Mouse (Mus musculus): ENCODE measurements around the gene Clock. TPM values are rescaled to one million over a fixed set of nuclear protein-coding genes. Genes with fewer than 3 reads are reported as not detected.

The Clock gene
- polyA plus RNA-seq, 1 experiment, result 16.3 TPM

GRCm38 (mm10) chr5:76179171-76179570 is 125.4 kb downstream of the Clock start:
- TF ChIP-seq CTCF (IDR thresholded peaks at IDR 0.05; ENCODE audit: borderline replicate concordance, extremely low read depth, insufficient read depth, insufficient read length) (no peak), POLR2A (IDR thresholded peaks at IDR 0.05; ENCODE audit: borderline replicate concordance, extremely low read depth, insufficient read depth, insufficient read length, poor library complexity, severe bottlenecking) (no peak)
- no peak for DNase-seq (ENCODE audit: low read depth)

GRCm38 (mm10) chr5:76177664-76178063 is 126.9 kb downstream of the Clock start:
- TF ChIP-seq POLR2A (IDR thresholded peaks at IDR 0.05; ENCODE audit: borderline replicate concordance, extremely low read depth, insufficient read depth, insufficient read length, poor library complexity, severe bottlenecking), result no peak
- no peak for TF ChIP-seq CTCF (IDR thresholded peaks at IDR 0.05; ENCODE audit: borderline replicate concordance, extremely low read depth, insufficient read depth, insufficient read length)

GRCm38 (mm10) chr5:76176841-76177240 is 127.8 kb downstream of the Clock start:
- TF ChIP-seq CTCF (IDR thresholded peaks at IDR 0.05; ENCODE audit: borderline replicate concordance, extremely low read depth, insufficient read depth, insufficient read length), result no peak
- no peak for TF ChIP-seq POLR2A (IDR thresholded peaks at IDR 0.05; ENCODE audit: borderline replicate concordance, extremely low read depth, insufficient read depth, insufficient read length, poor library complexity, severe bottlenecking)
- no peak for DNase-seq (ENCODE audit: low read depth)

More at GRCm38 (mm10) chr5:76177664-76178063, 126.9 kb downstream of the Clock start:
- DNase-seq (ENCODE audit: low read depth), result no peak

- no peak for TF ChIP-seq CTCF (IDR thresholded peaks at IDR 0.05; ENCODE audit: borderline replicate concordance, extremely low read depth, insufficient read depth, insufficient read length)
- no peak for TF ChIP-seq POLR2A (IDR thresholded peaks at IDR 0.05; ENCODE audit: borderline replicate concordance, extremely low read depth, insufficient read depth, insufficient read length, poor library complexity, severe bottlenecking)
- no peak for DNase-seq (ENCODE audit: low read depth)
Measured at GRCm38 (mm10) chr5:76176411-76176810, 128.2 kb downstream of the Clock start.

- TF ChIP-seq POLR2A (IDR thresholded peaks at IDR 0.05; ENCODE audit: borderline replicate concordance, extremely low read depth, insufficient read depth, insufficient read length, poor library complexity, severe bottlenecking), result no peak
- TF ChIP-seq CTCF (IDR thresholded peaks at IDR 0.05; ENCODE audit: borderline replicate concordance, extremely low read depth, insufficient read depth, insufficient read length), result no peak
Measured at GRCm38 (mm10) chr5:76175051-76175450, 129.5 kb downstream of the Clock start.

GRCm38 (mm10) chr5:76171039-76171438 is 133.6 kb downstream of the Clock start:
- DNase-seq (ENCODE audit: low read depth), result no peak
- TF ChIP-seq POLR2A (IDR thresholded peaks at IDR 0.05; ENCODE audit: borderline replicate concordance, extremely low read depth, insufficient read depth, insufficient read length, poor library complexity, severe bottlenecking) (no peak), CTCF (IDR thresholded peaks at IDR 0.05; ENCODE audit: borderline replicate concordance, extremely low read depth, insufficient read depth, insufficient read length) (no peak)

More at GRCm38 (mm10) chr5:76175051-76175450, 129.5 kb downstream of the Clock start:
- DNase-seq (ENCODE audit: low read depth), result no peak

- no peak for TF ChIP-seq CTCF (IDR thresholded peaks at IDR 0.05; ENCODE audit: borderline replicate concordance, extremely low read depth, insufficient read depth, insufficient read length)
- TF ChIP-seq POLR2A (IDR thresholded peaks at IDR 0.05; ENCODE audit: borderline replicate concordance, extremely low read depth, insufficient read depth, insufficient read length, poor library complexity, severe bottlenecking), result no peak
- no peak for DNase-seq (ENCODE audit: low read depth)
Measured at GRCm38 (mm10) chr5:76170522-76170921, 134.1 kb downstream of the Clock start.

- TF ChIP-seq POLR2A (IDR thresholded peaks at IDR 0.05; ENCODE audit: borderline replicate concordance, extremely low read depth, insufficient read depth, insufficient read length, poor library complexity, severe bottlenecking), result no peak
- TF ChIP-seq CTCF (IDR thresholded peaks at IDR 0.05; ENCODE audit: borderline replicate concordance, extremely low read depth, insufficient read depth, insufficient read length), result no peak
- no peak for DNase-seq (ENCODE audit: low read depth)
Measured at GRCm38 (mm10) chr5:76164827-76165226, 139.8 kb downstream of the Clock start.

- DNase-seq (ENCODE audit: low read depth), result no peak
- TF ChIP-seq POLR2A (IDR thresholded peaks at IDR 0.05; ENCODE audit: borderline replicate concordance, extremely low read depth, insufficient read depth, insufficient read length, poor library complexity, severe bottlenecking) (no peak), CTCF (IDR thresholded peaks at IDR 0.05; ENCODE audit: borderline replicate concordance, extremely low read depth, insufficient read depth, insufficient read length) (no peak)
Measured at GRCm38 (mm10) chr5:76163828-76164390, 140.7 kb downstream of the Clock start.

- TF ChIP-seq POLR2A (IDR thresholded peaks at IDR 0.05; ENCODE audit: borderline replicate concordance, extremely low read depth, insufficient read depth, insufficient read length, poor library complexity, severe bottlenecking), result no peak
- no peak for TF ChIP-seq CTCF (IDR thresholded peaks at IDR 0.05; ENCODE audit: borderline replicate concordance, extremely low read depth, insufficient read depth, insufficient read length)
- DNase-seq (ENCODE audit: low read depth), result no peak
Measured at GRCm38 (mm10) chr5:76162926-76163325, 141.7 kb downstream of the Clock start.

- no peak for DNase-seq (ENCODE audit: low read depth)
- no peak for TF ChIP-seq CTCF (IDR thresholded peaks at IDR 0.05; ENCODE audit: borderline replicate concordance, extremely low read depth, insufficient read depth, insufficient read length)
- TF ChIP-seq POLR2A (IDR thresholded peaks at IDR 0.05; ENCODE audit: borderline replicate concordance, extremely low read depth, insufficient read depth, insufficient read length, poor library complexity, severe bottlenecking), result no peak
Measured at GRCm38 (mm10) chr5:76161491-76161890, 143.1 kb downstream of the Clock start.

- no peak for DNase-seq (ENCODE audit: low read depth)
- TF ChIP-seq POLR2A (IDR thresholded peaks at IDR 0.05; ENCODE audit: borderline replicate concordance, extremely low read depth, insufficient read depth, insufficient read length, poor library complexity, severe bottlenecking) (no peak), CTCF (IDR thresholded peaks at IDR 0.05; ENCODE audit: borderline replicate concordance, extremely low read depth, insufficient read depth, insufficient read length) (no peak)
Measured at GRCm38 (mm10) chr5:76160086-76160485, 144.5 kb downstream of the Clock start.

Other genes with a start within 250 kb of the Clock start
- gene Srd5a3, start 164.5 kb downstream of the Clock start, polyA plus RNA-seq (2012; rRNA removed), result 13.6 and 14.2 TPM in 2 replicates
- gene Tmem165, start 120.9 kb downstream of the Clock start, polyA plus RNA-seq (2012; rRNA removed), result 63.6 and 73.5 TPM in 2 replicates
- gene Pdcl2, start 26.4 kb upstream of the Clock start, polyA plus RNA-seq (2012; rRNA removed), result not detected in 2 replicates
- 0.21 TPM in 1 of 2 replicates, not detected in the other for gene Nmu, start 59.0 kb upstream of the Clock start, polyA plus RNA-seq (2012; rRNA removed)
- gene Gm7271, start 179.2 kb upstream of the Clock start, polyA plus RNA-seq (2012; rRNA removed), result 0.27 TPM in 1 of 2 replicates, not detected in the other
- 97.5 and 99.5 TPM in 2 replicates for gene Exoc1, start 224.5 kb upstream of the Clock start, polyA plus RNA-seq (2012; rRNA removed)

Measured in brain, embryonic 14.5 days (tissue).